Mouse (Mus musculus): ENCODE data around the gene Odf3b. TPM values are rescaled to one million over a fixed set of nuclear protein-coding genes. Genes with fewer than 3 reads are reported as not detected.

Gene Odf3b
- total RNA-seq, 4 experiments from 2014 or later: 0.34 to 0.73 (median 0.43) TPM

DNA sequence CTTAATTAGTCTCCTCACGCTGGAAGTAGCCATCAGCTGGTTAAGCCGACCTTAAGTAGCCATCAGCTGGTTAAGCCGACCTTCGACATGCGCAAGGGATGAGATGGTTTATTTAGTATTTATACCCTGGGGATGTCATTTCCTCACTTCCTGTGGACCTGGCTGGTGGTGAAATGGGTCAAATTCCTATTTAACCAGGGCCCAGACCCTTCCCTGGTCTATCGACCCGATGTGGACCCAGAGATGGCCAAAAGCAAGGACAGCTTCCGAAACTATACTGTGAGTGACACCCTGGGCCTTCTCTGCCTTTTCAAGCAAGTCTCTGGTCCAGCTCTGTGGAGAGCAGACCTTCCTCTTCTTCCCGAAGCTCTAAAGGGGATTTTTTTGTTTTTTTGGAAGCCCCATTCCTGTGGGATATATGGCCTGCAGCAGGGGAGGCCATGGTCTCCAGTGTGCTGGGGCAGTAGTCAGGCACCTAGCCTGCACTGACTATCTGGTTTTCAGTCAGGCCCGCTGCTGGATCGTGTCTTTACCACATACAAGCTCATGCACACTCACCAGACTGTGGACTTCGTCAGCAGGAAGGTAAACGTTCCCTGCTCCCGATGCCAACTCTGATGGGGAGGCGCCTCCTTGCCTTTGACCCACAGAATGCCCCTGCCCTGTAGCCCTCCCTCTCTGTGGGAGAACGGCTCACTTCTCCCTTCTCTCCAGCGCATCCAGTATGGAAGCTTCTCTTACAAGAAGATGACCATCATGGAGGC is 44.1 kb downstream of the Odf3b start:
- DNase-seq: no peak

DNA sequence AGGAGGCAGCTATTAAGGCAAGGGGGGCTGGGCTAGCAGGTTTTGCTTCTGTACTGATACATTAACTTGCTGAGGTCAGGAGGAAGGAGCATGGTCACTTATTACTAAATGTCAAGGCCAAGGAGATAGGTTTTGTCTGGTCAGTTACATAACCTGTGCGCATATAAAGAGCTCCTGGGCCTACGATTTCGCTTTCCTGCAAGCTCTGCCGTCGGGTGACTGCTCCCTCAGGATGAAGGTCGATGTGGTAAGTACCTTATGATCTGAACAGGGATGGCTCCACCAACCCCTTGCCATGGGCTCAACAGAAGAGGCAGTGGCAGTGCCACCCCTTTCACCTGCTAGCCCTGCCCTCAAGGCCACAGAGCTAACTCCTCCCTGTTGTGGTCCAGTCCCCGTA is 44.8 kb downstream of the Odf3b start, which contains the start of gene Miox:
Gene Miox, plus strand, starts transcription at position 128 of the 400 bp plus-strand sequence.
- DNase-seq: no peak

Other genes starting within 250 kb of the Odf3b start
- gene Mapk12, start 238.6 kb downstream of the Odf3b start, total RNA-seq (2022): 10 to 100 TPM; 10.5 to 22.7 (median 14.3) TPM
- 1 to 10 TPM; 4.6 to 7.7 (median 6.3) TPM for gene Mapk11, start 229.7 kb downstream of the Odf3b start, total RNA-seq (2022)
- gene Plxnb2, start 198.5 kb downstream of the Odf3b start, total RNA-seq (2022): 100 to 1,000 TPM; 153 to 177 (median 157) TPM
- 10 to 100 TPM in 1 of 4 experiments, 1 to 10 TPM in 3; 6.9 to 13.2 (median 8.9) TPM for gene Dennd6b, start 182.8 kb downstream of the Odf3b start, total RNA-seq (2022)
- gene Ppp6r2, start 167.7 kb downstream of the Odf3b start, total RNA-seq (2022): 10 to 100 TPM; 46.8 to 89.2 (median 66.8) TPM
- 100 to 1,000 TPM in 2 of 4 experiments, 10 to 100 TPM in 2; 90.8 to 127 (median 101) TPM for gene Sbf1, start 64.0 kb downstream of the Odf3b start, total RNA-seq (2022)
- not detected for gene Adm2, start 56.6 kb downstream of the Odf3b start, total RNA-seq (2022)
- gene Miox, start 44.9 kb downstream of the Odf3b start, total RNA-seq (2022): 1 to 10 TPM in 2 of 4 experiments, not detected in 2; 1.4 TPM
- 10 to 100 TPM; 44.4 to 57.5 (median 48.6) TPM for gene Lmf2, start 23.6 kb downstream of the Odf3b start, total RNA-seq (2022)
- gene Ncaph2, start 23.6 kb downstream of the Odf3b start, total RNA-seq (2022): 10 to 100 TPM; 79.1 to 93.1 (median 87.8) TPM
- 10 to 100 TPM; 18.7 to 28.6 (median 24.6) TPM for gene Sco2, start 5.4 kb downstream of the Odf3b start, total RNA-seq (2022)
- under 1 TPM; 0.22 to 0.73 (median 0.51) TPM for gene Tymp, start 2.2 kb downstream of the Odf3b start, total RNA-seq (2022)
- under 1 TPM in 1 of 4 experiments, not detected in 3; 0.09 TPM for gene Klhdc7b, start 5.6 kb upstream of the Odf3b start, total RNA-seq (2022)
- gene Syce3, start 31.2 kb upstream of the Odf3b start, total RNA-seq (2022): not detected
- gene Cpt1b, start 46.6 kb upstream of the Odf3b start, total RNA-seq (2022): 10 to 100 TPM in 3 of 4 experiments, 1 to 10 TPM in 1; 6.3 to 68.6 (median 53.1) TPM
- gene C730034F03Rik, start 50.3 kb upstream of the Odf3b start, total RNA-seq (2022): 1 to 10 TPM; 1.1 to 2.3 (median 1.9) TPM
- gene Gm44502, start 50.4 kb upstream of the Odf3b start, total RNA-seq (2022): 1 to 10 TPM in 2 of 4 experiments, not detected in 2; 1.2 to 1.5 TPM
- gene Chkb, start 50.6 kb upstream of the Odf3b start, total RNA-seq (2022): 10 to 100 TPM; 47.0 to 76.2 (median 66.7) TPM
- gene Mapk8ip2, start 74.6 kb upstream of the Odf3b start, total RNA-seq (2022): 10 to 100 TPM; 14.3 to 19.0 (median 15.0) TPM
- gene Arsa, start 98.1 kb upstream of the Odf3b start, total RNA-seq (2022): 10 to 100 TPM; 16.9 to 32.5 (median 21.6) TPM
- gene Shank3, start 120.3 kb upstream of the Odf3b start, total RNA-seq (2022): 10 to 100 TPM; 29.1 to 61.2 (median 42.8) TPM
- 1 to 10 TPM in 1 of 4 experiments, under 1 TPM in 3; 0.17 to 1.4 (median 0.71) TPM for gene Acr, start 189.0 kb upstream of the Odf3b start, total RNA-seq (2022)
- gene Rabl2, start 212.6 kb upstream of the Odf3b start, total RNA-seq (2022): 10 to 100 TPM in 3 of 4 experiments, 1 to 10 TPM in 1; 9.4 to 20.8 (median 15.1) TPM